Mouse (Mus musculus) gastrocnemius, postnatal 10 days (tissue): Measurements from ENCODE around the gene BB287469. TPM values are rescaled to one million over a fixed set of nuclear protein-coding genes. Genes with fewer than 3 reads are reported as not detected.
"Not testable (repeated sequence)": the region's sequence is repeated elsewhere in the genome, so short reads cannot be mapped to it uniquely, and the experiment has no call there.

Source experiments
- DNase-seq: peaks from one replicate; pipeline ENCODE4 v3.0.0; 2021; ENCODE audit warnings: mixed read lengths
- long read RNA-seq, 2 experiments: library from polyadenylated mRNA; stranded (forward); transcript quantifications; one replicate each; pipeline ENCODE4 v2.0.0; 2021
- total RNA-seq, 2 experiments: library from RNA; stranded (reverse); gene quantifications; 2 replicates each; pipeline ENCODE4 v1.2.3; 2021

BB287469 gene
- total RNA-seq: not detected
- long read RNA-seq, experiment 1: 0 reads
- long read RNA-seq, experiment 2: 0 reads

DNA sequence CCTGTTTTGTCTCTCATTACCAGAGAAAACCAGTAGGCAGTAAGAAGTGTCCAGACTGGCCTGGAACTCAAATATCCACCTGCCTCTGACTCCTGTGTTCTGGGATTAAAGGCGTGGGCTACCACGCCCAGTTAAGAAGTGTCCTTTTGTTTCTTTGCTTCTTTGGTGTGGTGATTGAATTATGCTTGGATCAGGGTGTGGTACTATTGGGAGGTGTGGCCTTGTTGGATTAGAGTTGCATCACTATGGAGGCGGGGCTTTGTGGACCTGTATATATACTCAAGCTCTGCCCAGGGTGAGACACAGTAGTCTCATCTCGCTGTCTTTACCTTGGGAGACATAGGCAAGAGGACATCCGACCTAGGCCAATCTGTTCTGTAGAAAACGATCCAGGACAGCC lies at the start of gene BB287469:
Gene BB287469 (plus strand): TSS at position 301 of the 400 bp plus-strand sequence.
- DNase-seq: not testable (repeated sequence)

GRCm38 (mm10) chr12:87775655-87776054 lies 40.7 kb upstream of the BB287469 start, which contains the start of gene Gm21319:
Gene Gm21319, minus strand, starts transcription at chr12:87775755.
- not testable (repeated sequence) for DNase-seq

DNA sequence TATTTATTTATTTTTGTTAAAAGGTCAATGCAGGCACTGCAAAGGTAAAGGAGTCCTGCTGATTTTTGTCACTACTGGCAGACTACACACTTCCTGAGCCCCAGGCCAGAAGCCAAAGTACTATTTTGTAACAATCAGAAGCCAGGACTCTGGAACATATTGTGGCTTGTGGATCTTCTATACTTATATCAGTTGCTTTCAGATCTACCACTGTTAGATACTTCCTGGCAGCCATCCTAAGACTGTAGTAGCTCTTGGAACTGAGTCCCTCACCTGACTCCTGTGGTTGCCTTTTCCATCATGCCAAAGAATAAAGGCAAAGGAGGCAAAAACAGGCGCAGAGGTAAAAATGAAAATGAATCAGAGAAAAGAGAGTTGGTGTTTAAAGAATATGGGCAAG lies 21.2 kb upstream of the BB287469 start, which contains the start of gene Gm21936:
Gene Gm21936 (plus strand): TSS at position 301 of the 400 bp plus-strand sequence.
- not testable (repeated sequence) for DNase-seq

DNA sequence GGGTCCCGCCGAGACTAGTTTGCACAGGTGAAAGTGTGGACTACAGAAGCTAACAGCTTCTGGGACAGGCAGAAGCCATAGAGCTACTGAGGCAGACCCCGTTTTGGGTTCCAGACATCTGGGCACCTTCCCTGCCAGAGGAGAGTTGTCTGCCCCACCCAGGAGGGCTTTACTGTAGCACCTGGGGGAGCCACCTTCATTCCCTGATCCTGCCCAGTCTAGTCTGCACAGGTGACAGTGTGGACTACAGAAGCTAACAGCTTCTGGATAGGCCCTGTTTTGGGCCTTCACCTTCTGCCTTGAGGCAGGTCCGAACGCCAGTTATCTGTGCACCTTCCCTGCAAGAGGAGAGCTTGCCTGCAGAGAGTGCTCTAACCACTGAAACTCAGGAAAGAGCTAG lies 18.4 kb upstream of the BB287469 start:
- not testable (repeated sequence) for DNase-seq

DNA sequence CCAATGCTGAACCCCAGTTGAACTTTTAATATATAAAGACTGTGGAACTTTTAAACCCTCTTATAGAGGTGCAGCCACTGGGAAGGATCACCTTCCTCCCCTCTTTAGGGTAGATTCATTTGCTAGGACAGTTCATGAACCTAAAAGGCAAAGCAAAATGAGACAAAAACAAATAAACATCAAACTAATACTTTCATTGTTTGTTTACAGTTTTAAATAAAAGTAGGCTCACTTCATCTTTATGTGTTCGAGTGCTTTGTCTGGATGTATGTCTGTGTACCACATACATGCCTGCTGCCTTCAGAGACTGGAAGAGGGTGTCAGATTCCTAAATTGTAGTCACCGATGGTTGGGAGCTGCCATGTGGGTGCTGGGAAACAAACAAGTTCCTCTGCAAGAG lies 25.9 kb downstream of the BB287469 start, which contains the start of gene Gm2001:
Gene Gm2001 (minus strand): TSS at position 101 of the 400 bp plus-strand sequence.
- not testable (repeated sequence) for DNase-seq

- DNase-seq: not testable (repeated sequence)
Observed at GRCm38 (mm10) chr12:87850657-87851056, 34.3 kb downstream of the BB287469 start.

DNA sequence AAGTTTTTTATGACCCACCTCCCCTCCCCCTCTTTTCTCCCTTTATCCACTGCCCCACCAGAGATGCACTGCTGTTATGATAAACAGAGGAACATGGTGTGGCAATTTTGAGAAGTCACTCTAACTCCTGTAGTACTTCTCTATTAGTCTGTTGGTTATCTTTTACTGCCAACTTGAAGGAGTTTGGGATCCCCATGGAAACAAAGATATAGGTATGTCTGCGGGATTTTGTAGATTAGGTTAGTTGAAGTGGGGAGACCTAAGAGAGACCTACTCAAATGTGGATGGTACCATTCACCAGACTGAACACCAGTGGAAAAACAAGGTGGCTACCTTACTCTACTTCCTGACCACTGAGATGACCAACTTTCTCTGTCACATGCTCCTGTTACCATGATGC lies 39.7 kb downstream of the BB287469 start:
- DNase-seq: not testable (repeated sequence)

GRCm38 (mm10) chr12:87861740-87862692 lies 45.6 kb downstream of the BB287469 start:
- DNase-seq: peak; percentile 7

- not testable (repeated sequence) for DNase-seq
Observed at GRCm38 (mm10) chr12:87863638-87864037, 47.3 kb downstream of the BB287469 start.

- DNase-seq: not testable (repeated sequence)
Observed at GRCm38 (mm10) chr12:87864048-87864447, 47.7 kb downstream of the BB287469 start.

Other genes with a start within 250 kb of the BB287469 start
- not detected for gene Oog1, start 213.9 kb upstream of the BB287469 start, total RNA-seq
- gene Gm4027, start 197.7 kb upstream of the BB287469 start, total RNA-seq: not detected
- not detected for gene Gm16381, start 172.0 kb upstream of the BB287469 start, total RNA-seq
- not detected for gene Gm21319, start 40.8 kb upstream of the BB287469 start, total RNA-seq
- gene Gm21936, start 21.1 kb upstream of the BB287469 start, total RNA-seq: not detected
- not detected for gene Gm2001, start 25.8 kb downstream of the BB287469 start, total RNA-seq
- gene Gm2016, start 57.5 kb downstream of the BB287469 start, total RNA-seq: not detected
- not detected for gene Gm2022, start 78.8 kb downstream of the BB287469 start, total RNA-seq
- not detected for gene Gm2035, start 103.3 kb downstream of the BB287469 start, total RNA-seq
- not detected for gene Gm2042, start 137.5 kb downstream of the BB287469 start, total RNA-seq
- gene Gm2075, start 195.3 kb downstream of the BB287469 start, total RNA-seq: not detected
- gene Gm6803, start 202.2 kb downstream of the BB287469 start, total RNA-seq: not detected
- gene Gm2056, start 210.4 kb downstream of the BB287469 start, total RNA-seq: not detected